Mouse (Mus musculus): ENCODE data around the gene Hoxa5.

- no peak for TF ChIP-seq CTCF (conservative IDR thresholded peaks at IDR 0.05 in 1 of 2, IDR thresholded peaks at IDR 0.05 in 1 of 2; ENCODE audit: low read depth in 2 of 2, low read length in 2 of 2)
- no peak for TF ChIP-seq ETS1 (conservative IDR thresholded peaks at IDR 0.05; ENCODE audit: low read depth, low read length)
- no peak for TF ChIP-seq ZKSCAN1 (IDR thresholded peaks at IDR 0.05; ENCODE audit: borderline replicate concordance, low read depth, low read length)
- no peak for TF ChIP-seq NRF1 (IDR thresholded peaks at IDR 0.05; ENCODE audit: low read depth, low read length)
- no peak for TF ChIP-seq TCF12 (IDR thresholded peaks at IDR 0.05; ENCODE audit: low read depth, low read length)
Observed at GRCm38 (mm10) chr6:52205221-52205620, 834 bp upstream of the Hoxa5 start.
